28 mouse cellular contexts compared by ENCODE assay signal in the genomic region with DNA sequence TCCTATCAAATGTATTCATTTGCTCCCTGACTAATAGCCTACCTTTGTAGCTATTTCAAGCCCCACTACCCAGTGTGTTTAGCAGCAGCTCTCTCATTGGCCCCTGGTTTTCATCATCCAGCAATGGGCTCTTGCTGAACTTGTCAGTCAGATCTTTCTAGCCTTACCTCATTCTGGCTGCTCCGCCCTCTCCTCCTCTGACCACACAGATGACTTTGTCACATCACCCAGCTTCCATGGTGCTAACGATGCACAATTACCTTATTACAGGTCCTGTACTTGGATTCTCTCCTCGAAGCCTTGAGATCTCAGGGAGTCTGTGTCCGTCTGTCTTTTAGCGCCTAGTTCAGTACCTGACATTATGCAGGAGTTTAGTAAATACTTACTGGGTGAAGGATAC.
"Had no signal": no experiment of that assay in that cellular context is flagged by ENCODE, and none has a peak within 500 bp of the region (broad histone marks: within the 10 kb centered on the region; RNA-seq: fewer than 3 reads in every experiment).

No protein-coding gene starts in this region.

- H3K36me3 ChIP-seq: embryonic facial prominence, embryonic 10.5 days; embryonic facial prominence, embryonic 12.5 days; embryonic facial prominence, embryonic 13.5 days; embryonic facial prominence, embryonic 15.5 days; forebrain, embryonic 10.5 days; forebrain, embryonic 12.5 days; forebrain, embryonic 15.5 days had no signal

- H3K27me3 ChIP-seq: embryonic facial prominence, embryonic 12.5 days; embryonic facial prominence, embryonic 13.5 days; embryonic facial prominence, embryonic 15.5 days; forebrain, embryonic 12.5 days; forebrain, embryonic 13.5 days; forebrain, embryonic 15.5 days had no signal

- H3K27ac ChIP-seq: embryonic facial prominence, embryonic 10.5 days; embryonic facial prominence, embryonic 12.5 days; embryonic facial prominence, embryonic 13.5 days; embryonic facial prominence, embryonic 15.5 days; forebrain, embryonic 10.5 days; forebrain, embryonic 12.5 days; forebrain, embryonic 13.5 days; forebrain, embryonic 15.5 days; gastrocnemius, adult 2 months; heart, adult 2 months had no signal

- DNase-seq: cerebellum, adult 2 months; cerebellum, adult 8-10 months; cerebellum, adult 9-10 months; cerebellum, adult 9-11 months; cerebellum, postnatal 10 days; cerebellum, postnatal 14 days; cerebellum, postnatal 25 days; cerebellum, postnatal 36 days; embryo, embryonic 11 days; forebrain, postnatal 0 days; gastrocnemius, adult 2 months; gastrocnemius, postnatal 10 days; gastrocnemius, postnatal 14 days; gastrocnemius, postnatal 25 days; gastrocnemius, postnatal 36 days; heart, adult 18-20 months; heart, adult 2 months had no signal

- H3K4me3 ChIP-seq: embryonic facial prominence, embryonic 10.5 days; embryonic facial prominence, embryonic 12.5 days; embryonic facial prominence, embryonic 13.5 days; embryonic facial prominence, embryonic 15.5 days; erythroblast, embryonic 14.5 days; forebrain, embryonic 10.5 days; forebrain, embryonic 12.5 days; forebrain, embryonic 13.5 days; forebrain, embryonic 15.5 days; gastrocnemius, adult 2 months; heart, adult 2 months had no signal

- H3K9ac ChIP-seq: embryonic facial prominence, embryonic 12.5 days; embryonic facial prominence, embryonic 13.5 days; embryonic facial prominence, embryonic 15.5 days; forebrain, embryonic 12.5 days; forebrain, embryonic 13.5 days; forebrain, embryonic 15.5 days; forebrain, postnatal 0 days had no signal

- H3K9me3 ChIP-seq: embryonic facial prominence, embryonic 10.5 days; embryonic facial prominence, embryonic 12.5 days; embryonic facial prominence, embryonic 13.5 days; embryonic facial prominence, embryonic 15.5 days; forebrain, embryonic 12.5 days; forebrain, embryonic 13.5 days; forebrain, embryonic 15.5 days had no signal

- H3K4me1 ChIP-seq: embryonic facial prominence, embryonic 10.5 days; embryonic facial prominence, embryonic 12.5 days; embryonic facial prominence, embryonic 13.5 days; embryonic facial prominence, embryonic 15.5 days; forebrain, embryonic 10.5 days; forebrain, embryonic 12.5 days; forebrain, embryonic 13.5 days; forebrain, embryonic 15.5 days had no signal

- ATAC-seq: forebrain, embryonic 13.5 days; forebrain, embryonic 14.5 days; forebrain, embryonic 15.5 days; forebrain, embryonic 16.5 days; forebrain, postnatal 0 days had no signal

- H3K4me2 ChIP-seq: embryonic facial prominence, embryonic 12.5 days; embryonic facial prominence, embryonic 13.5 days; embryonic facial prominence, embryonic 15.5 days; forebrain, embryonic 12.5 days; forebrain, embryonic 13.5 days; forebrain, embryonic 15.5 days had no signal
